Mouse (Mus musculus): ENCODE measurements at regions not wholly inside any gene's neighbourhood (a gene's known extent, or its start where the extent isn't known, plus 50 kb on each side); places are given as distances from the start of the nearest gene placed in this dataset.

GRCm38 (mm10) chr9:8273253-8273652 is 139.2 kb upstream of the Cep126 start:
- no peak for DNase-seq

GRCm38 (mm10) chr9:8249542-8249941 is 115.4 kb upstream of the Cep126 start:
- no peak for DNase-seq

GRCm38 (mm10) chr9:8228078-8228477 is 94.0 kb upstream of the Cep126 start:
- no peak for DNase-seq

- no peak for DNase-seq
Observed at GRCm38 (mm10) chr9:8226415-8226814, 92.3 kb upstream of the Cep126 start.

- DNase-seq = peak; percentile 62 to 68
Observed at GRCm38 (mm10) chr9:8208855-8209254, 74.8 kb upstream of the Cep126 start.

GRCm38 (mm10) chr9:8185433-8185832 is 51.3 kb upstream of the Cep126 start:
- DNase-seq = peak; percentile 42 to 46

All from kidney, postnatal 4 days (tissue).